Mouse (Mus musculus): ENCODE results near the gene Usp53. TPM values are rescaled to one million over a fixed set of nuclear protein-coding genes. Genes with fewer than 3 reads are reported as not detected.
A peak's percentile ranks its signal among the peaks of the same experiment; 100 is the strongest.
"Not testable (repeated sequence)": the region's sequence is repeated elsewhere in the genome, so short reads cannot be mapped to it uniquely, and the experiment has no call there.

Usp53 gene
- total RNA-seq, 2 experiments from 2014 or later: 10.2 to 10.6 TPM

- intact Hi-C loops (cut with DNase I; ENCODE audit: low total_unique reads): loop anchor here (10.0 kb wide), 1 partner anchor 133 kb away; no protein-coding TSS in a partner anchor
- no peak for DNase-seq
Observed at GRCm38 (mm10) chr3:122972126-122972822, 12.0 kb downstream of the Usp53 start.

DNA sequence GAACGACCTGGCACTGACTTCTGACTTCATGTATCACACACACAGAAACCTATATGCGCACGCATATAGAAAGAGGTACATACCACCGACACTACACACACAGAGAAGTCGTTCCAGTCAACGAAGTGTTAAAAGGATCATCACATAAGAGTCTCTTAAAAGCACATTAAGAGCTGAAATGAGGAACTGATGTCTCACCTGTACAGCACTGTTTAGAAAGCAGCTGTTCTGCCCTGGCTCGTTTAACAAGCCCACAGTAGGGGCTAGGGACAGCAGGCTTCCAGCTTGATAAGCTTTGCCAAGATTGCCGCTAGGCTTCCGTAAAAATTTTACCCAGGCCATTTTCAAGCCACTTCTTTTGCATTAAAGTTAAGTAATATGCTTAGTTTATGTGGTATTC lies 15.9 kb downstream of the Usp53 start:
- intact Hi-C loops (cut with DNase I; ENCODE audit: low total_unique reads): no loop called here
- no peak for DNase-seq

- intact Hi-C loops (cut with DNase I; ENCODE audit: low total_unique reads): no loop called here
- DNase-seq: no peak
Observed at GRCm38 (mm10) chr3:122964301-122964700, 20.0 kb downstream of the Usp53 start.

DNA sequence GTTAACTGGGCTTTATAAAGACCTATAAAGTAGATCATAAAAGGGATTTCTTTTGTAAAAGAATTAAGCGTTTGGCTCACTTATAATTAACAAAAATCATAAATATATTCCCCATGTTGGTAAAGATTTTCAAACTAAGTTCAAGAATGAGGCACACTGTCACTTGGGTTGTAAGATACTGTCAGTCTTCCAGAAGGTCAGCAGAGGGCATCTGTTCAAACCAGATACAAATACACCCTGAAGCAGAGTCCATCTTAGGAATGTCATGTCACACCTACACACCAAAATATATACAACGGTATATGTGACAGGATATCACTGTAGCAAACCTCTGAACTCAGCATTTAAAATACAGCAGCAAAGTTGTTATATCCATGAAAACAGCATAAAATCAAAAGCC lies 34.2 kb downstream of the Usp53 start:
- intact Hi-C loops (cut with DNase I; ENCODE audit: low total_unique reads): no loop called here
- DNase-seq: no peak

DNA sequence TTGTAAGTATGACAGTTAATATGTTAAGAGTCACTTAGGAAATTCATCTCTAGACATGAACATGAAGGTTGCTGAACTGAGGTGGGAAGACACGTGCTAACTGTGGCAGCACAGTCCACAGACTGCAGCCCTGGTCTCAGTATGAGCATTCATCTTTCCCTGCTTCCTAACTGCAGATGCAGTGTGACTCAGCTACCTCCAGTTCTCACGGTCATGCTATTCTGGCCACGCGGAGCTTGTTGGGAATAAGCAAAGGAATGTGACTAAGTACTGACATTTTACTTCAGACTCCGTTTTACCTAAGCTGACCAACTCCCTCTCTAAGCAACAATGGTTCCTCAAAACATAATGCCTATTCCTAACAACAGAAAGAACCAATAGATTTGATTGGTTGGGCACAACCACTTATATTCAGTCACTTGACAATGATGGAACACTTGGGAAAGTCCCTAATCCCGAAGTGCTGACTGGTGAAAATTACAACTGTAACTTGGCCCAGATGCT lies 40.9 kb downstream of the Usp53 start:
- intact Hi-C loops (cut with DNase I; ENCODE audit: low total_unique reads): loop anchor here (5.0 kb wide), 1 partner anchor 159 kb away; no protein-coding TSS in a partner anchor
- no peak for DNase-seq

DNA sequence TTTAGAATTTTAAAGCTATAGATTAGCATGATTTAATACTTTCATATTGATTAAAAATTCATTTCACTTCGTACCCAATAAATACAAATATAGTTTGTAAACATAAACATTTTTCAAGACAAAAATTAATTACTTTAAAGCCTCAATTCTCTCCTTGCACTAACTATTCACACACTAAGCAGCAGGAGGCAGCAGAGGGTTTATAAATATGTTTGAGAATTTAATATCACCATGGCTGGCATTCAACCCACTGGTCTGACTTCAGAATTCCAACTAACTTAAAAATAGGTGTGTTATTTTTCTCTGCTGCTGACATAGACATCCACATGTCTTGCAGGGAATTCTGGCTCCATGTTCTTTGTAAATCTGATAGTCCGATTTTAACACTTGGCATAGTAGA lies 45.1 kb downstream of the Usp53 start:
- DNase-seq: peak; percentile 34
- intact Hi-C loops (cut with DNase I; ENCODE audit: low total_unique reads): loop anchor here (10.0 kb wide), 1 partner anchor 216 kb away; no protein-coding TSS in a partner anchor

DNA sequence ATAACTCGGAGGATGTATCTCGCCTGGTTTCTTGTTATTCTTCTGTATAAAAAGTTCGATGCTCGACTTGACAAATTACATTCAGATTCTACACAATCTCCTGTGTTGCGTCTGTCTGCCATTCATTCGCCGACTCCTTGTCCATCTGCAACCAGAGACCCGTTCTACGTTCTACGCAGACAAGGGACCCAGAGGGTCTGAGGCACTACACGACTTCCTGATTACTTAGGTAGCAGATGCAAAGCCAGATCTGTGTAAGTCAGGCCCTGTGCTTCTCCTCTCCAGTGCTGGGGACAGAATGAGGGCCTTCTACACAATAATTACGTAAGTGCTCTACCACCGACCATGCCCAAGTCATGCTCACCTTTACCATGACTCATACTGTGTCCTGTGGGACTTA lies 47.1 kb downstream of the Usp53 start:
- intact Hi-C loops (cut with DNase I; ENCODE audit: low total_unique reads): loop anchor here (10.0 kb wide), 1 partner anchor 218 kb away; no protein-coding TSS in a partner anchor
- not testable (repeated sequence) for DNase-seq

DNA sequence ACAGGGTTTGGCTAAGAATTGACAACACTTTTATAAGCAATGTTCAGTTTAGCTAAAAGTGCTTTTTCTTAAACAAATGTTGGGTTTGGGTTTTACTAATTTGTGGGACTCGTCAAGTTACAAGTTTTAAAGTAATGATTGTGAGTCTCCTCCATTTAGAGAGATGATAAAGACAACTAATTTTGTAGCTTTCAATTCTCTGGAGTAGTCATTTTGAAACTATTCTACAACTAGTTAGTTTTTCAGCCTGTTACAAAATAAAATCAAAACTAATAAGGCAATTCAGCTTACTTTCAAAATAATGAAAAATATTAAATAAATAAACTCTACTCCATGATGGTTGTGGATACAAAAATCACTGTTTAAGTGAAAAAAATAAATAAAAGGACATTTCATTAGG lies 51.8 kb downstream of the Usp53 start:
- intact Hi-C loops (cut with DNase I; ENCODE audit: low total_unique reads): loop anchor here (10.0 kb wide), 1 partner anchor 222 kb away; no protein-coding TSS in a partner anchor
- no peak for DNase-seq

DNA sequence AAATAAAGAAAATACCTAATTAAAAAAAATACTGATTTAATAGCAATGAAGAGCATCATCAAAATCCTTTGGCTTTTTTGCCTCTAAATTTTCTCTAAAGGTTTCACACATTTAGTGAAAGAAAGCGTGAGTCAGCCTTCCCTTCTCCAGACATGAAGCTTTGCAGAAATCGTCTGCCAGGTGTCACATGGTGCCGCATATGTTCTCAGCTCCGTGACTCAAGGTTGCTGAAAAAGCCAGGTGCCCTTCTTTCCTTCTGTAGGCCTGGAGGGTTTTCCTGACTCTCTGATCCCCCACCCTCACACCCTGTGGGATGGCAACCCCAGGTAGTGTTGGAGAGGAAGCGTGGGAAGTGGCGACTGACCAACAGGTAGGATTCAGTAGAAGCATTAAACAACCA lies 54.6 kb downstream of the Usp53 start:
- intact Hi-C loops (cut with DNase I; ENCODE audit: low total_unique reads): loop anchor here (10.0 kb wide), 1 partner anchor 225 kb away; no protein-coding TSS in a partner anchor

GRCm38 (mm10) chr3:122924009-122924914 lies 60.0 kb downstream of the Usp53 start, which contains the start of gene 1810037I17Rik:
Gene 1810037I17Rik, plus strand, starts transcription at chr3:122924203.
- peak; percentile 98 for DNase-seq
- intact Hi-C loops (cut with DNase I; ENCODE audit: low total_unique reads): no loop called here

More for the DNA sequence above, 54.6 kb downstream of the Usp53 start:
- DNase-seq: no peak

GRCm38 (mm10) chr3:122923147-122923546 lies 61.2 kb downstream of the Usp53 start:
- DNase-seq: no peak
- intact Hi-C loops (cut with DNase I; ENCODE audit: low total_unique reads): no loop called here

DNA sequence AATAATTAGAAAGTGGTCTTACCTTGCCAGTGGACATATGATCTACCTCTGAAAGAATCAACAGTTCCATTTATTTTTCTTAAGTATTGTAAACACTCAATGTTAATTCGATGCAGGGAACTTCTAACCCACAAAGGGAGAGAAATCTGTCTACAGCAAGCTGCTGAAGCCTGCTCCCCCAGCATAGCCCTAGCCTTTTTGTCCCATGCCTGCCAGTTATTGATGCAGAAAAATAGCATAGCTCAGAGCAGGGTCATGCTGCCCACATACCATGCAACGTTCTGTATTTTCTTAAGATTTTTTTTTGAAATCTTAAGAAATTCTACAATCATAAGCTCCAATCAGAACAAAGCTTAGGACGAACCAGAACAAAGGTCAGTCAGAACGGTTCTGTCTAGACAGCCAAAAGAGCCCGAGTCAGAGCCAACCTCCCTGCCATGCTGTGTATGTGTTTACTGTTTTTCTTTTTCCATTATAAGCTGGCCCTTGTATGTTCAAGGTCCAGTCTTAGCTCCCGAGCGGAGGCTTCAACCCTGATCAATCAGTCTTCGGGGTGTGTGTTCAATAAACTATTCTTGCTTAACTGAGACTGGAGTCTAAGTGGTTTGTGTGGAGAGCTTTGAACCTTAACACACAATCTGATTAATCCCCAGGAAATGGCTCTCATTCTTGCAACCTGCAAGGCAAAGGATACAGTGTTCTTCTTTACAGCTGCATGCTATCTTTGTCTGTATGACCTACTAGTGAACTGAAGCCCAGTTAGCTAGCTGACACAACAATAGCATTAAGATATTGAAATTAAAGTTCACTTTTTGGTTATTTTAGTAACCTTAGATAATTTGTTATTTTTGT lies 62.4 kb downstream of the Usp53 start:
- DNase-seq: no peak
- intact Hi-C loops (cut with DNase I; ENCODE audit: low total_unique reads): no loop called here

DNA sequence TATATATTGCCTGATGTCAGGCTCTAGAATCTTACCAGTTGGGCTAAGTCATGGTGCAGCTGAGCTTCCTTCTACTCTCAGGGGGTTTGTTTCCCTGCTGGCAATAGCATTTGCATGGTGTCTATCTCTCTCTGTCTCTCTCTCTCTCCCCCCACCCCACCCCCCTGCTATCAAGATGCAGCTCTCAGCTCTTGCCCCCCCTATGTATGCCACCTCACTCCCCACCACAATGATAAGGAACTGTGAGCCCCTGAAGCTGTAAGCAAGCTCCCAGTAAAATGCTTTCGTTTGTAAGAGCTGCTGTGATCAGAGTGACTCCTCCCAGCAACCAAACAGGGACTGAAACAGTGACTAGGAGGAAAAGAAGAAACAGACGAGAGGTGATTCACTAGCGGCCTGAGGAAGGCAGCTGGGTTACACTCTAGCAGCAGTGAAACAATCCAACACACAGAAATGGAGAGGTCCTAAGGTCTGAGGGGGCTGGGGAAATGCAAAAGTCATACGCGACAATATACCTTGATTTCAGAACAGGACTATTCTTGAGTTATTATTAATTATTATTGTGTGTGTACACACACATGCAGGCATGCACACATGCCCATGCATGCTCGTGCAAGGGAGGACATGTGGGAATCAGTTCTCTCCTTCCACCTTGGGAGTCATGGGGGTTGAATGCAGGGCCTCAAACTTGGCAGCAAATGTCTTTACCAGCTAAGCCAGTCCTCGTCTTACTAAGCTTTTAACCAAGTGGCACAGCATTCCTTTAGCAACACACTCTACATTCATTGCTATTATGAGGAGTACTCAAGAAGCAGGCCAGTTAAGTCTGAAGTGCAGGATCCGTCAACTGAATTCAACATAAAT lies 63.5 kb downstream of the Usp53 start:
- intact Hi-C loops (cut with DNase I; ENCODE audit: low total_unique reads): no loop called here
- no peak for DNase-seq

- DNase-seq: no peak
- intact Hi-C loops (cut with DNase I; ENCODE audit: low total_unique reads): no loop called here
Observed at GRCm38 (mm10) chr3:122919260-122919659, 65.0 kb downstream of the Usp53 start, which contains the start of gene Gm10959. Gene Gm10959, minus strand, starts transcription at chr3:122919360.

DNA sequence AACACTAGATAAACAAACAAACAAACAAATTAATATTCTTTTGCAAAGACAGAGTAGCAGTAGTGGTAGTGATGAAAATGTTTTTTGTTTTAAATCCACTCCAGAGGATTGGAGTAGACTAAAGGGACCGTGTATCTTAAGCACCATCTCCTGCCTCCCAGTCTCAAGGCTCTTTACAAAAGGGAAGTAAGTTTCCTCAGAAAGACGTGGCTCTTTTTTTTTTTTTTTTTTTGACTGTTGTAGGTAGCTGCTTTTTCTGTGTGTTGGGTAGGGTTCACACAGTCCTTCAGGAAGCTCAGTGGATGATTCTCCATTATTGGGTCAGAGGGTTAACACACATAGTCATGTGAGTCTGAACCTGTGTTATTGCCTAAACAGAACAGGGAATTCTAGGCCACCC lies 65.6 kb downstream of the Usp53 start:
- intact Hi-C loops (cut with DNase I; ENCODE audit: low total_unique reads): no loop called here
- no peak for DNase-seq

DNA sequence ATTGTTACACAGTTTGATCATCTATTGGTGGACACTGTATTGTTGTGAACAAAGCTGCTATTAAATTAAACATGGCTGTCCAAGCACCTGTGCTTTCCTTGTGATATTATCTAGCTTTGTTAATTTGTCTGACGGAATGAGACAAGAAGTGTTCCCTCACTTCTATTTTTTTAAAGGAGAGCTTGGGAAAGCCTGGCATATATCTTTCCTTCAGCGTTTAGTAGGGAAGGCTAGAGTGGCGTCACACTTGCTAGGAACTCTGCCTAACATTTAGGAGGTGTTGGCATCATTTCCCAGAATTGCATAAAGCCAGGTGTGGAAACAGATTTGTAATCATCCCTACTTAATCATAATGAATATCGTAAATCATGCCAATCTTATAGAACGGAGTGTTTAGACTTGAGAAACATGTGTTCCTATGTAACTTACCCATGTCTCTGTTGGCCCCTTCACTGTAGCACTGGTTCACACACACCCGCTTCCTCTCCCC lies 68.1 kb downstream of the Usp53 start:
- intact Hi-C loops (cut with DNase I; ENCODE audit: low total_unique reads): no loop called here
- no peak for DNase-seq

DNA sequence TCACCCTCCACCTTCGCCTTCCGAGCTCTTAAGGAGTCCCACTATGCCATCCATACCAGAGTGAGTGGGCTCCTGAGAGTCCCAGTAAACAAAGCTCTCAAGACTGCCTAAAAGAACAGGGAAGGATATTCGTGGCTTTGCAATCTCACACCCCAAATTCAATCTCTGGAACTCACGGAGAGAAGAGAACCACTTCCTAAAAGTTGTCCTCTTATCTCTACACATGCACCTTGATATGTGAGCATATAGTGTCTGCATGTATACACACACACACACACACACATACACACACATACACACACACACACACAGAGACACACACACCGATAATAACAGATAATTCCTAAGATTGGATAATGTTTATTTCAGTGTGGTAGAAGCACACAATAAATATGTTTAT lies 68.8 kb downstream of the Usp53 start:
- intact Hi-C loops (cut with DNase I; ENCODE audit: low total_unique reads): no loop called here
- DNase-seq: no peak

- intact Hi-C loops (cut with DNase I; ENCODE audit: low total_unique reads): no loop called here
- DNase-seq: no peak
Observed at GRCm38 (mm10) chr3:122907841-122908240, 76.5 kb downstream of the Usp53 start.

Measured in gastrocnemius, postnatal 14 days (tissue).